Mouse (Mus musculus) WW6 (cell line): Measurements from ENCODE around the gene Prss43.
"Not testable (repeated sequence)": the region's sequence is repeated elsewhere in the genome, so short reads cannot be mapped to it uniquely, and the experiment has no call there.

Experiments
- DNase-seq: peaks from one replicate; pipeline ENCODE4 v3.0.0-alpha.2; 2013; ENCODE audit warnings: low read depth, low spot score

Prss43 gene

DNA sequence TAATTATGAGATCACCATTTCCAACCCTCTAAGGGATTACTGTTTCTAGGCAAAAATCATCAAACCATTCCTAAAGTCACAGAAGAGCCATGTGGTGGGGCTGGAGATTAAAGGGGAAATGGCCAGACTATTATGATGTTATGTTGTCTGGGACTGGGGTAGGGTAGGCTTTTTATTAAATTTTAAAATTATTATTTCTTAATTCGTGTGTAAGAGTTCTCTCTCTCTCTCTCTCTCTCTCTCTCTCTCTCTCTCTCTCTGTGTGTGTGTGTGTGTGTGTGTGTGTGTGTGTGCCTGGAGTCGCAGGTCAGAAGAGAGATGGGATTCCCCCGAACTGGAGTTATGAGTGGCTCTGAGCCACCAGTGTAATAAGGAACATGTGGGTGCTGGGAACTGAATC, at the start of gene Prss43:
TSS of gene Prss43 (plus strand) at position 301 of the 400 bp plus-strand sequence.
- no peak for DNase-seq

DNA sequence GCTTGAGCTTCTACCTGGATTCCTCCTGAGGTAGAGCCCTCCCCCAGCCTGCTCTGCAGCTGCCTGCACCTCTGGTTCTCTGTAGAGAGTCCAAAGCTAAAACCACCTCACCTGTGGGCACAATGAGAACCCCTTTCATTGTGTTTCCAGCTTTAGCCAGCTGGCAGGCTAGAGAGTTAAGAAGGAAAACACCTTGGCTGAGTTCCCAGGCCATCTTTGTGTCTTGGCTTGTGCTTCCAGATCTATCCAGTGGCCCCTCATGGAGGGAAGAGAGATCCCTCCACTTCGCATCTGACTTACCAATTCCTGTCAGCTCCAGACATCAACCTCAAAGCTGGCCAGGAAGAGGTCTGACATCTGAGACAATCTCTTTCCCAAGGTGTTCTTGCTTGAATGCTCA, 48.4 kb upstream of the Prss43 start:
- DNase-seq, result no peak

DNA sequence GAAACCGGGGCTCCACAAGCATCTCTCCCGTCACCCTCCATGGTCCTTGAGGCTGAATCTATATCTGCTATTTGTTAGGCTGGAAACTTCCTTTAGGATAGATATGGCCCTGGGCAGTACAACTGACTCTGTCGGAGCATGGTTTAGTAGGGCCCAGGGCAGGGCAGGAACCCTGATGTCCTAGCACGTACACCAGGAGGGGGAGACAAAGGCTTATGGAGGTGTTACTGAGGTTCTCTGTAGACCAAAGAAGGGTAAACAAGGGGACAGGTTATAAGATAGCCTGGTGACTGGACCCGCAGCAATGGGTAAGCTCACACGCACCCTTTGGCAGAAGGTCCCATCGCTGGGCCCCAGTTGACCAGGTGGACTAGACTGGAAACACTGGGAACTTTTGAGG, 47.9 kb upstream of the Prss43 start:
- no peak for DNase-seq

DNA sequence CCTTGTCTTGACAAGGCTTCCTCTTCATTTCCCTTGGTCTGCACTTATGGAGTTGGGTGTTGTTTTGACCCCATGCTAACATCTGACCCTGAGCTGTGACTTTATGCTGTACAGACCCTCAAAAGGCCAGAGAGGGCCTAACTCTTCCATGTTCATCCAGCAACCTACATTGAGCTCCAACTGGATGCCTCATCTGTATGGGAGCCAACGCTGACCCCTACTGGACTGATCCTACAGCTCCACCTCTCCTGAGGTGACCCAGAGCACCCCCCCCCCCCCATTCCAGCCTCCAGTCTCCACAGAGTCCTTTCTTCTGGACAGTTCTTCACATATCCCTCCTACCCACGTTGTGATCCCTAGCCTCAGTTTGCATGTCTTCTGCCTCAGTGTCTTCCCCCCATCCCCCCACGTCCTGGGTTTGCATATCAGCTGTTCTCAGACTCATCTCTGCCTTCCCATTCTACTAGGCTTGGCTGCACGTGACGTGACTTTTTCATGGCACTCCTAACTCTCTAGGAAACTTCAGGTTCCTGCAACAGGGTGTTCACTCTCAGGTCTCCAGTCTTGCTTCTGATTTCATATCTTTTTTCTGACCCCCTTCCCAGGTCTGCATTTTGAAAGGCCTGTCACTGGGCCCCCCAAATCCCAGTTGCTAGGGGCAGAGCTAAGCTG, 47.1 kb upstream of the Prss43 start:
- DNase-seq, result no peak

- DNase-seq, result peak; percentile 63
These were observed 45.2 kb upstream of the Prss43 start for GRCm38 (mm10) chr9:110781256-110781721.

- DNase-seq, result no peak
These were observed 44.8 kb upstream of the Prss43 start for GRCm38 (mm10) chr9:110781731-110782130.

DNA sequence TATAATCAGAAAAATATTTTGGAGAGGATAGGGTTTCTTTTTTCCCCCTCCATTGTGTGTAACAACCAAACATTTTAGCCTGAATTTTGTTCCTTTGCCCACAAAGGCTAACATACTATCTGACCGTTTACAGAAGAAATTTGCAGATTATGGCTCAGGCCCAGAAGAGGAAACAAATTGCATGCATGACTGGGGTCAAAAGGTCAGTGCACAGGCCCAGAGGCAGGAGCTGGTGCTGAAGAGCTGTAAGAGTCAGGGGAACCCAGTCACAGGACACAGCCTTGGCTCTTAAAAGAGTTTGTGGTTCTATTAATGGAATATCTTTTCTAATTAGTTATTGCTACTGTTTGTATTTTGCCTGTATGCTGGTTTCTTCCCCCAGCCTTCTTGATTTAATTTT, 42.9 kb upstream of the Prss43 start:
- no peak for DNase-seq

- no peak for DNase-seq
These were observed 38.3 kb upstream of the Prss43 start for GRCm38 (mm10) chr9:110788169-110788568.

DNA sequence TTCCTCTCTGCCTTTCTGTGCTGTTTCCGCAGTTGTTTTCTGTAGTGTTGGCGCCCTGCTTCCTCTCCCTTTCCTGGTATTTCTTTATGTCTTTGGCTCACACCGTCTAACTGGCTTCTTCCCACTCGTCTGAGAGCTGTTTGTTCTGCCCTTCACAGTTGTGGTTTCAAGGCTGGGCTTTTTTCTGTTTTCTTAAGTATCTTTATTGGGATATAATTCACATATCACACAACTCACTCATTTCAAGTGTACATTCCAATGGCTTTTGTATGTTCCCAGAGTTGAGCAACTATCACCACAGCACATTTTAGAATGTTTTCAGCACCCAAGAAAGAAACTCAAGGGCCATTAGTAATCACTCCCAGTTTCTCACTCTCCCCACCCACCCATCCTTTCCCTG, 36.0 kb upstream of the Prss43 start:
- DNase-seq, result no peak

DNA sequence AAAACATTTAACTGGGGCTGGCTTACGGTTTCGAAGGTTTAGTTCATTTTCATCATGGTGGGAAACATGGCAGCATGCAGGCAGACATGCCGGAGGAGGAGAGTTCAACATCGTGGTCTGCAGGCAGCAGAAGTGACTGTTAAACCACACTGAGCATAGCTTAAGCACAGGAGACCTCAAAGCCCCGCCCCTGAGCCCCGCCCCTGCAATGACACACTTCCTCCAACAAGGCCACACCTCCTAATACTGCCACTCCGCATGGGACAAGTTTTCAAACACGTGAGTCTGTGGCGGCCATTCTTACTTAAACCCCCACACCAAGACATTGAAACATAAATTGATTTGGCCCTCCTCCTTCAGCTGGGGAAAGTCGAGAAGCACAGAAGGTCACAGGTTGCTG, 29.5 kb upstream of the Prss43 start:
- no peak for DNase-seq

- DNase-seq, result no peak
These were observed 28.6 kb upstream of the Prss43 start, which contains the start of gene Prss42 for GRCm38 (mm10) chr9:110797866-110798265. Prss42 (plus strand) TSS chr9:110798166.

DNA sequence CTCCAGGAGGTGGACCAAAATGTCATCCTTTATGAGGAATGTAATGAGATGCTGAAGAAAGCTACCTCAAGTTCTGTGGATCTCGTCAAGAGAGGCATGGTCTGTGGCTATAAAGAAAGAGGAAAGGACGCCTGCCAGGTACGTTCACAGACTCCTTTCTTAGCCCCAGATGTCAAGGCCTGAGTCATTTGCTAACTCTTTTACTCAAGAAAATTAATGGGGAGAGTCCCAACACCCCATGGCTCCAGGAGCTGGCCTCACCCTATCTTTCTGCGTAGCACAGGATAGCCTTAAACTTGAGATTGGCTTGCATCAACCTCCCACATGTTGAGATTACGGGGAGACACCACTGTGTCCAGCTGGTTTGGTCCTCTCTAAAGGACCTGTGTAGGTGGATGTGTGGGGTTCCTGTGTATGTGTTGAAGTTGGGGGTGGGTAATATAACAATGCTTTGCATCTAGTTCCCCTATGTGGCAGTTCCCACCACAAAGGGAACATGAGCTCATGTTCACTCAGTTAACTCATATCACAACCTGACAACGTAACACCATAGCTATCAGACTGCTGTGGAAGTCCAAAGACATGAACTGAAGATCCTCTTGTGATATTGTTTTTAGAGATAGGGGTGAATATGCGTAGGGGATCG, 25.5 kb upstream of the Prss43 start:
- DNase-seq, result no peak

DNA sequence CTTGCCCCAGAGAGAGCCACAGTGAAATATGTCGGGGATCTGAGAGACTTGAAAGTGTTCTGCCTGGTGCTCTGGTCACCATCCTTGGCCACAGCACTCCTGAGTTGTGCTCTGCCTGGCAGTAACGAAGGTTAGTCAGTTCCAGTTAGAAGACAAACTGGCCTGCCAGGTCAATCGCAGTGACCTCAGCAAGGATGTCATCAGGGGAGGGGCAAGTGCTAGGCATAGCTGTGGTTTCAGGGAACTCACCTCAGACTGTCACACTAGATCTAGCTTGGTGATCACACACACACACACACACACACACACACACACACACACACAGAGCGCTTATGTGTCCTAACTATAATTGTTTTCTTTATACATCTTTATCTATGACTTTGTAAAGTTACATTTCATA, 23.2 kb upstream of the Prss43 start:
- no peak for DNase-seq

DNA sequence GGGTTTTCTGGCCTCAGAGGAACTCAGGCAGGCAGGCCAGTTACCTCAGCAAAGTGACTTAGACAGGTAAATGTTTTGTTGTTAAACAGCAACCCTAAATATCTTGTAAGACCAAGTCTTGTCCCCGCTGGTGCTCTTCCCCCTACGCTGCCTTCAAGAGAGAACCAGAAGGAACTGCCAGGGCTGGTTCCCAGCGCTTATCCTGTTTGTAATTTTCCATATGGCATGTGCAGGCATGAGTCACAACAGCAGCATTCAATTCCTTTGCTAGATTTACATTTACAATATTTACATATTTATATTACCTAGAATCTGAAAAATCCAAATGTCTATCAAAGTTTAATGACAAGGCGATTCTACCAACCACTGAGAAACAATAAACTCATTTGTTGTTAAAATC, 16.4 kb upstream of the Prss43 start:
- no peak for DNase-seq

GRCm38 (mm10) chr9:110813789-110814188, 12.7 kb upstream of the Prss43 start, which contains the start of gene Prss44:
Prss44 (plus strand) TSS chr9:110813994.
- no peak for DNase-seq

- not testable (repeated sequence) for DNase-seq
These were observed 5.9 kb upstream of the Prss43 start for GRCm38 (mm10) chr9:110820546-110820945.

GRCm38 (mm10) chr9:110821436-110821835, 5.1 kb upstream of the Prss43 start:
- no peak for DNase-seq

DNA sequence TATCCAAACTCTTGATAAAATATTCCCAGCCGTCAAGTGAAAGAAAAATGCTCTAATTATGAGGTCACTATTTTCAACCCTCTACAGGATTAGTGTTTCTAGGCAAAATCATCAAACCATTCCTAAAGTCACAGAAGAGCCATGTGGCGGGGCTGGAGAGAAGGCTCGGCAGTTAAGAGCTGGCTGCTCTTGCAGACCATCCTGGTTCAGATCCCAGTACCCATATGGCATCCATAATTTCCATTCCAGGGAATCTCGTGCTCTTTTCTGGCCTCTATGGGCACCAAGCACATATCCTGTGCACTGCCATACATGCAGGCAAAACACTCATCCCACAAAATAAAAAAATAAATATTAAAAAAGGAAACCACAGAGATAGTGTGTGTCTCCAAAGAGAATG, 1.1 kb upstream of the Prss43 start:
- DNase-seq, result no peak

GRCm38 (mm10) chr9:110825832-110826231, 658 bp upstream of the Prss43 start:
- no peak for DNase-seq

GRCm38 (mm10) chr9:110833021-110833420, 6.5 kb downstream of the Prss43 start:
- peak; percentile 62 for DNase-seq

DNA sequence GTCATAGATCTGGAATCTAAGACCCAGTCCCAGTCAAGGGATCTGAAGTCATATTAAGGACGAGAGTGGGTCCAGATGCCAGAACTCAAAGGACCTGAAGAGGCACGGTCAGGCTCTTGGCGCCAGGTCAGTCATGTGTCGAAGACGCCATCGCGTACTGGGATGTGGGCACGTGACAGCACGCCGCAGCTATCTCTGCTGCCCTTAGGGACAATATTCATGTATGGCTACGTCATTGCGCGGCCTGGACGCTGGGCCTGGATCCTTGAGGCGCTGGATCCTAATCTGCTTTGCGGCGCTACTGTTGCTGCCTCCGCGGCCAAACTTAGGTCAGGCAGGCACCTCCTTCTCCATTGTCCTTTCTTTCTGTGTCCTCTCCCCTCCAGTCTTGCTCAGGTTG, 7.9 kb downstream of the Prss43 start, which contains the start of gene Prss45:
TSS of gene Prss45 (plus strand) at position 178 of the 400 bp plus-strand sequence.
- DNase-seq, result no peak

DNA sequence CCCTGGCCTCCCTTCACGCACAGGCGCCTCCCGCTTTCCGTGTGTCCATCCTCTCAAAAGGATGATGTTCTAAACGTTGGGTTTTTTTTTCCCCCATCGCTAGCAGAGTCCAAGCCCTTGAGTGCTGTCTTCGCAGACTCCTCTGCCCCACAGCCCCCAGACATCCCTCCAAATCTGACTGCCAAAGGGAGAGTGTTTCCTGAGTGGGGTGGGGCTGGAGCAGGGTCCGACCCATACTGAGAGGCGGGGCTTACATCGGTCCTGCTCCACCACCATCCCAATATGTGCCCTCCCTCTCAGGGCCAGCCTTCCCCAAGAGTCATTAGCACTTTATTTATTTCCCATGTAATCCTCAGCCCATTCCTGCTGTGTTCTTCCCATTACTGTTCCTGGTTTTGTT, 8.5 kb downstream of the Prss43 start:
- DNase-seq, result no peak

DNA sequence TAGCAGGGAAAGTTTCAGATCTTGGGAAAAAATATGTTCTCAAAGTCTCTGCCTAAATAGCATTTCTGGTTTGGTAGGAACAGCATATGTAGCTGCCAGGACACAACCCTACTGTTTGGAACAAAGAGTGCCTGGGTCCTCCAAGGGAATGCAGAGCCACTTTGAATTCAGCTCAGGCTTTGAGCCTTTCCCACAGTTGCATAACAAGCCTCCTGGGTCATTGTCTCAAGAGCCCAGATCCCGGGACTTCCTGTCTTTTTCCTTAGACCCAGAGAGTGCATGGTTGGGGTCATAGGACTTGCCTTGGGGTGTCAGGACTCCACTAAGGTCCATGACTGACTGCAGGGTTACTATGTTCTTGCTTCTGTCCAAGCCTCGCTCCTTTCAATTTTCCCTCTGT, 9.6 kb downstream of the Prss43 start:
- DNase-seq, result no peak
